Mouse (Mus musculus) right cerebral cortex, postnatal 4 days (tissue): ENCODE measurements around the gene Wtap.
"Not testable (repeated sequence)": the region's sequence is repeated elsewhere in the genome, so short reads cannot be mapped to it uniquely, and the experiment has no call there.

ENCODE experiments used
- DNase-seq: peaks from one replicate; pipeline ENCODE4 v3.0.0-alpha.2; 2022

The Wtap gene

GRCm38 (mm10) chr17:12994069-12994468 lies at the start of gene Wtap:
TSS of gene Wtap (minus strand) at chr17:12994169.
- no peak for DNase-seq

- DNase-seq: not testable (repeated sequence)
Measured at GRCm38 (mm10) chr17:13036627-13037192, 42.7 kb upstream of the Wtap start.

- DNase-seq: no peak
Measured at GRCm38 (mm10) chr17:13013316-13013715, 19.3 kb upstream of the Wtap start.

GRCm38 (mm10) chr17:13009887-13010286 lies 15.9 kb upstream of the Wtap start:
- DNase-seq: no peak

GRCm38 (mm10) chr17:13008528-13008927 lies 14.6 kb upstream of the Wtap start:
- peak; percentile 18 for DNase-seq

- peak; percentile 94 for DNase-seq
Measured at GRCm38 (mm10) chr17:13007730-13008425, 13.9 kb upstream of the Wtap start.

GRCm38 (mm10) chr17:13006984-13007383 lies 13.0 kb upstream of the Wtap start:
- DNase-seq: no peak

- DNase-seq: not testable (repeated sequence)
Measured at GRCm38 (mm10) chr17:13006546-13006945, 12.6 kb upstream of the Wtap start, which contains the start of gene Sod2. TSS of gene Sod2 (plus strand) at chr17:13006846.

- DNase-seq: not testable (repeated sequence)
Measured at GRCm38 (mm10) chr17:13004436-13004835, 10.5 kb upstream of the Wtap start.

- DNase-seq: not testable (repeated sequence)
Measured at GRCm38 (mm10) chr17:13002243-13002642, 8.3 kb upstream of the Wtap start.

GRCm38 (mm10) chr17:12999069-12999468 lies 5.1 kb upstream of the Wtap start:
- no peak for DNase-seq

GRCm38 (mm10) chr17:12997890-12998289 lies 3.9 kb upstream of the Wtap start:
- DNase-seq: no peak

- DNase-seq: peak; percentile 56
Measured at GRCm38 (mm10) chr17:12996345-12996744, 2.4 kb upstream of the Wtap start.

GRCm38 (mm10) chr17:12992470-12992991 lies 1.4 kb downstream of the Wtap start:
- peak; percentile 90 for DNase-seq

- DNase-seq: peak; percentile 81
Measured at GRCm38 (mm10) chr17:12991635-12992358, 2.2 kb downstream of the Wtap start.

- DNase-seq: peak; percentile 29
Measured at GRCm38 (mm10) chr17:12991194-12991634, 2.8 kb downstream of the Wtap start.

GRCm38 (mm10) chr17:12990567-12991145 lies 3.3 kb downstream of the Wtap start:
- no peak for DNase-seq

- not testable (repeated sequence) for DNase-seq
Measured at GRCm38 (mm10) chr17:12988096-12988495, 5.9 kb downstream of the Wtap start.

GRCm38 (mm10) chr17:12983988-12984387 lies 10.0 kb downstream of the Wtap start:
- no peak for DNase-seq

GRCm38 (mm10) chr17:12978546-12978945 lies 15.4 kb downstream of the Wtap start:
- DNase-seq: no peak

- DNase-seq: no peak
Measured at GRCm38 (mm10) chr17:12973851-12974250, 20.1 kb downstream of the Wtap start.

GRCm38 (mm10) chr17:12967173-12967572 lies 26.8 kb downstream of the Wtap start:
- DNase-seq: no peak

GRCm38 (mm10) chr17:12963476-12963875 lies 30.5 kb downstream of the Wtap start:
- DNase-seq: no peak
